Mouse (Mus musculus): ENCODE data around the gene Anapc11.

- no peak for TF ChIP-seq CTCF (conservative IDR thresholded peaks at IDR 0.05 in 1 of 2, IDR thresholded peaks at IDR 0.05 in 1 of 2; ENCODE audit: low read depth in 2 of 2, low read length in 2 of 2)
- TF ChIP-seq USF1 (IDR thresholded peaks at IDR 0.05; ENCODE audit: low read depth, low read length) = no peak
- TF ChIP-seq ZNF384 (IDR thresholded peaks at IDR 0.05; ENCODE audit: low read depth, low read length) = no peak
- TF ChIP-seq POLR2A (IDR thresholded peaks at IDR 0.05; ENCODE audit: low read depth, low read length) = no peak
- no peak for TF ChIP-seq ELF1 (IDR thresholded peaks at IDR 0.05; ENCODE audit: low read depth, low read length)
- no peak for TF ChIP-seq POLR2AphosphoS2 (IDR thresholded peaks at IDR 0.05; ENCODE audit: low read depth, low read length)
- TF ChIP-seq MAX (IDR thresholded peaks at IDR 0.05; ENCODE audit: low read length) = no peak
- no peak for TF ChIP-seq E2F4 (IDR thresholded peaks at IDR 0.05; ENCODE audit: insufficient replicate concordance, low read depth, low read length)
Observed at GRCm38 (mm10) chr11:120562949-120563348, 35.3 kb upstream of the Anapc11 start.

All from CH12.LX (cell line).